Mouse (Mus musculus) neural tube, embryonic 14.5 days (tissue): Measurements from ENCODE around the gene Stac2. TPM values are rescaled to one million over a fixed set of nuclear protein-coding genes. Genes with fewer than 3 reads are reported as not detected.

Experiments
- ATAC-seq: fragments of 200-750 bp; cut with Nextera tagmentation; 2 replicates; pipeline ENCODE4 v1.8.0; 2017; ENCODE audit warnings: low read depth, mild to moderate bottlenecking, moderate TSS enrichment, moderate library complexity
- H3K27ac ChIP-seq: fragments of 300-500 bp; sonication (generic); 2 replicates; pipeline ENCODE4 v1.5.1; 2014; ENCODE audit warnings: low read depth, mild to moderate bottlenecking, control low read depth, low read length, moderate library complexity, mixed read lengths
- H3K27me3 ChIP-seq: fragments of 300-500 bp; sonication (generic); 2 replicates; pipeline ENCODE4 v1.6.1; 2014; ENCODE audit warnings: low read length; ENCODE audit not compliant: control insufficient read depth, insufficient read depth
- H3K36me3 ChIP-seq: fragments of 300-500 bp; sonication (generic); 2 replicates; pipeline ENCODE4 v1.6.1; 2014; ENCODE audit warnings: low read length, mixed read lengths; ENCODE audit not compliant: control insufficient read depth, insufficient read depth
- H3K4me1 ChIP-seq: fragments of 300-500 bp; sonication (generic); 2 replicates; pipeline ENCODE4 v1.6.1; 2014; ENCODE audit warnings: low read length; ENCODE audit not compliant: control insufficient read depth, insufficient read depth
- H3K4me2 ChIP-seq: fragments of 300-500 bp; sonication (generic); 2 replicates; pipeline ENCODE4 v1.6.1; 2014; ENCODE audit warnings: mild to moderate bottlenecking, low read depth, low read length, control low read depth
- H3K4me3 ChIP-seq: fragments of 300-500 bp; sonication (generic); 2 replicates; pipeline ENCODE4 v1.5.1; 2014; ENCODE audit warnings: low read depth, low read length, control low read depth, mixed read lengths
- H3K9ac ChIP-seq: fragments of 300-500 bp; sonication (generic); replicated peaks from 2 replicates; pipeline ENCODE4 v1.6.1; 2014; ENCODE audit warnings: low read depth, mild to moderate bottlenecking, control low read depth, low read length, mixed read lengths
- H3K9me3 ChIP-seq: fragments of 300-500 bp; sonication (generic); 2 replicates; pipeline ENCODE4 v1.6.1; 2016; ENCODE audit warnings: low read length; ENCODE audit not compliant: control insufficient read depth
- WGBS: fragments of 180-500 bp; shearing (Covaris S2); extraction: QIAGEN DNeasy Blood & Tissue Kit; methylation state at CpG from one replicate; pipeline ENCODE4 v1.1.7; 2014; 5-methylcytosine and 5-hydroxymethylcytosine counted together
- polyA plus RNA-seq: library from polyadenylated mRNA; unstranded; fragments of >200 nt; fragmentation: Nextera tagmentation; extraction: Ambion mirVana; gene quantifications from 2 replicates; pipeline ENCODE4 v1.2.1, GENCODE M21; 2014

Gene Stac2
- polyA plus RNA-seq, 1 experiment from 2014 or later = 18.1 TPM

GRCm38 (mm10) chr11:98045596-98045995, 7.7 kb downstream of the Stac2 start:
- Histone ChIP-seq H3K27ac (no peak overlapping the region), H3K4me1 (no peaks in the 10 kb centered on the region), H3K4me3 (no peak overlapping the region), H3K36me3 (no peaks in the 10 kb centered on the region), H3K27me3 (no peaks in the 10 kb centered on the region), H3K4me2 (no peak overlapping the region), H3K9ac (no peak overlapping the region), H3K9me3 (no peaks in the 10 kb centered on the region)
- ATAC-seq = no peak
- 65% methylated on average over 4 of the region's 4 CpGs for WGBS

- Histone ChIP-seq H3K4me2 (no peak overlapping the region), H3K9me3 (no peaks in the 10 kb centered on the region), H3K4me3 (no peak overlapping the region), H3K36me3 (no peaks in the 10 kb centered on the region), H3K27ac (no peak overlapping the region), H3K27me3 (no peaks in the 10 kb centered on the region), H3K9ac (no peak overlapping the region), H3K4me1 (no peaks in the 10 kb centered on the region)
- WGBS = 81% methylated on average over 5 of the region's 5 CpGs
- ATAC-seq = no peak
Observed at GRCm38 (mm10) chr11:98044074-98044473, 9.2 kb downstream of the Stac2 start.

GRCm38 (mm10) chr11:98042741-98043140, 10.5 kb downstream of the Stac2 start:
- H3K9ac ChIP-seq = no peak overlapping the region
- H3K4me2 ChIP-seq = no peak overlapping the region
- no peaks in the 10 kb centered on the region for H3K4me1 ChIP-seq
- H3K36me3 ChIP-seq = 0 out of 2 replicates have a peak, but pooled peaks cover under 1% of the 10 kb centered on the region
- H3K27me3 ChIP-seq = no peaks in the 10 kb centered on the region
- H3K4me3 ChIP-seq = no peak overlapping the region
- no peaks in the 10 kb centered on the region for H3K9me3 ChIP-seq
- no peak for ATAC-seq
- WGBS = 77% methylated on average over 6 of the region's 6 CpGs
- H3K27ac ChIP-seq = no peak overlapping the region

- Histone ChIP-seq H3K9me3 (no peaks in the 10 kb centered on the region), H3K9ac (no peak overlapping the region), H3K27me3 (no peaks in the 10 kb centered on the region; the same call in 1 of the 2 replicates), H3K36me3 (0 out of 2 replicates have a peak, but pooled peaks cover 4% of the 10 kb centered on the region), H3K4me1 (peaks cover 3% of the 10 kb centered on the region), H3K4me2 (no peak overlapping the region), H3K4me3 (no peak overlapping the region), H3K27ac (no peak overlapping the region)
- ATAC-seq = no peak
- 71% methylated on average over 8 of the region's 8 CpGs for WGBS
Observed at GRCm38 (mm10) chr11:98040975-98041374, 12.3 kb downstream of the Stac2 start.

- no peaks in the 10 kb centered on the region; the same call in 1 of the 2 replicates for H3K27me3 ChIP-seq
- WGBS = 60% methylated on average over 14 of the region's 14 CpGs
- H3K36me3 ChIP-seq = 0 out of 2 replicates have a peak, but pooled peaks cover 4% of the 10 kb centered on the region
- peaks cover 13% of the 10 kb centered on the region for H3K4me1 ChIP-seq
- no peak overlapping the region for H3K4me2 ChIP-seq
- H3K9ac ChIP-seq = no peak overlapping the region
- H3K4me3 ChIP-seq = no peak overlapping the region
- no peak overlapping the region for H3K27ac ChIP-seq
- no peaks in the 10 kb centered on the region for H3K9me3 ChIP-seq
- ATAC-seq = no peak
Observed at GRCm38 (mm10) chr11:98037871-98038270, 15.4 kb downstream of the Stac2 start.

- peak; percentile 67 for ATAC-seq
- peak overlapping the region; percentile 71 for H3K4me2 ChIP-seq
- peaks cover 8% of the 10 kb centered on the region for H3K36me3 ChIP-seq
- H3K4me1 ChIP-seq = peaks cover 13% of the 10 kb centered on the region
- H3K4me3 ChIP-seq = peak overlapping the region; percentile 24
- H3K9ac ChIP-seq = peak overlapping the region; percentile 46
- no peak overlapping the region; the same call in 1 of the 2 replicates for H3K27ac ChIP-seq
- H3K9me3 ChIP-seq = no peaks in the 10 kb centered on the region
- 0% methylated on average over 27 of the region's 27 CpGs for WGBS
- no peaks in the 10 kb centered on the region; the same call in 1 of the 2 replicates for H3K27me3 ChIP-seq
Observed at GRCm38 (mm10) chr11:98035977-98036377, 17.3 kb downstream of the Stac2 start.

- H3K36me3 ChIP-seq = peaks cover 17% of the 10 kb centered on the region
- H3K9ac ChIP-seq = no peak overlapping the region
- WGBS = 15% methylated on average over 4 of the region's 4 CpGs
- peak; percentile 36; the same call in 1 of the 2 replicates for ATAC-seq
- H3K27ac ChIP-seq = peak overlapping the region; percentile 56
- peaks cover 13% of the 10 kb centered on the region for H3K4me1 ChIP-seq
- H3K4me3 ChIP-seq = no peak overlapping the region
- no peak overlapping the region for H3K4me2 ChIP-seq
- H3K9me3 ChIP-seq = no peaks in the 10 kb centered on the region
- no peaks in the 10 kb centered on the region; the same call in 1 of the 2 replicates for H3K27me3 ChIP-seq
Observed at GRCm38 (mm10) chr11:98034840-98035239, 18.4 kb downstream of the Stac2 start.

- H3K36me3 ChIP-seq = peaks cover 25% of the 10 kb centered on the region
- ATAC-seq = no peak
- no peaks in the 10 kb centered on the region; the same call in 1 of the 2 replicates for H3K27me3 ChIP-seq
- H3K4me2 ChIP-seq = no peak overlapping the region
- no peak overlapping the region for H3K4me3 ChIP-seq
- WGBS = 85% methylated on average over 5 of the region's 5 CpGs
- H3K4me1 ChIP-seq = peaks cover 13% of the 10 kb centered on the region
- H3K27ac ChIP-seq = no peak overlapping the region
- H3K9ac ChIP-seq = no peak overlapping the region
- no peaks in the 10 kb centered on the region for H3K9me3 ChIP-seq
Observed at GRCm38 (mm10) chr11:98034061-98034460, 19.2 kb downstream of the Stac2 start.

GRCm38 (mm10) chr11:98031443-98031770, 21.9 kb downstream of the Stac2 start:
- Histone ChIP-seq H3K27ac (no peak overlapping the region), H3K9ac (no peak overlapping the region), H3K4me3 (no peak overlapping the region), H3K4me2 (no peak overlapping the region), H3K9me3 (no peaks in the 10 kb centered on the region), H3K36me3 (peaks cover 26% of the 10 kb centered on the region), H3K27me3 (no peaks in the 10 kb centered on the region), H3K4me1 (peaks cover 22% of the 10 kb centered on the region)
- 5% methylated on average over 5 of the region's 5 CpGs for WGBS
- no peak for ATAC-seq
